25 mouse cellular contexts compared by ENCODE assay signal in the genomic region with DNA sequence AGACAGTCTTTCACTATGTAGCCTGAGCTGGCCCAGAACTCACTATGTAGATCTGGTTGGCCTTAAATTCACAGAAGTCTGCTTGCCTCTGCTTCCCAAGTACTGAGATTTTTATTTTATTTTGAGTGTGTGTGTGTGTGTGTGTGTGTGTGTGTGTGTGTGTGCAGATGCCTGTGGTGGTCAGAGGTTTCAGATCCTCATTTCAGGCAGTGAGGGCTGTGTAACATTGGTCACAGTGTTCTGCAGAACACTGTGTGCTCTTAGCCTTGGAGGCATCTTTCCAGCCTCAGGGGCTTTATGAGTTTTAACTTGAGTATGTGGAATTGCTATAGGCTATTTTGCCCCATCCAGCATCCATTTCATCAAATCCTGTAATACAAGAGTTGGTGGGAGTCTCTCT.
"Had no signal": no experiment of that assay in that cellular context is flagged by ENCODE, and none has a peak within 500 bp of the region (broad histone marks: within the 10 kb centered on the region; RNA-seq: fewer than 3 reads in every experiment).

No protein-coding gene starts in this region.

- H3K4me2 ChIP-seq: kidney, embryonic 15.5 days; limb, embryonic 13.5 days; liver, embryonic 12.5 days; liver, embryonic 15.5 days; lung, embryonic 15.5 days; midbrain, embryonic 13.5 days; neural tube, embryonic 13.5 days; stomach, embryonic 15.5 days had no signal

- ATAC-seq: intestine, postnatal 0 days; liver, embryonic 12.5 days; midbrain, embryonic 13.5 days; midbrain, embryonic 16.5 days had no signal

- H3K36me3 ChIP-seq: kidney, embryonic 15.5 days; limb, embryonic 10.5 days; limb, embryonic 13.5 days; liver, embryonic 12.5 days; liver, embryonic 15.5 days; lung, embryonic 15.5 days; midbrain, embryonic 10.5 days; midbrain, embryonic 13.5 days; neural tube, embryonic 13.5 days; stomach, embryonic 15.5 days had no signal

- H3K4me3 ChIP-seq: kidney, embryonic 15.5 days; limb, embryonic 10.5 days; limb, embryonic 13.5 days; liver, embryonic 12.5 days; liver, embryonic 15.5 days; lung, embryonic 15.5 days; megakaryocyte, embryonic 14.5 days; midbrain, embryonic 10.5 days; midbrain, embryonic 13.5 days; myocyte; neural tube, embryonic 13.5 days; stomach, embryonic 15.5 days had no signal

- H3K9me3 ChIP-seq: kidney, embryonic 15.5 days; limb, embryonic 10.5 days; liver, embryonic 12.5 days; liver, embryonic 15.5 days; lung, embryonic 15.5 days; midbrain, embryonic 10.5 days; midbrain, embryonic 13.5 days; neural tube, embryonic 13.5 days; stomach, embryonic 15.5 days had no signal

- H3K4me1 ChIP-seq: kidney, embryonic 15.5 days; limb, embryonic 10.5 days; limb, embryonic 13.5 days; lung, embryonic 15.5 days; megakaryocyte, embryonic 14.5 days; midbrain, embryonic 10.5 days; midbrain, embryonic 13.5 days; neural tube, embryonic 13.5 days; stomach, embryonic 15.5 days had no signal

- DNase-seq: kidney, adult 8-10 months; kidney, postnatal 10 days; kidney, postnatal 36 days; liver; lung, adult 18-20 months; lung, postnatal 10 days; lung, postnatal 36 days; retina, postnatal 1 day; right cerebral cortex, postnatal 25 days; spleen, adult 18-20 months; thymus, postnatal 25 days had no signal

- H3K27me3 ChIP-seq: kidney, embryonic 15.5 days; limb, embryonic 13.5 days; lung, embryonic 15.5 days; midbrain, embryonic 13.5 days; neural tube, embryonic 13.5 days; stomach, embryonic 15.5 days had no signal

- H3K27ac ChIP-seq: kidney, embryonic 15.5 days; limb, embryonic 10.5 days; limb, embryonic 13.5 days; liver, embryonic 12.5 days; liver, embryonic 15.5 days; lung, embryonic 15.5 days; midbrain, embryonic 10.5 days; midbrain, embryonic 13.5 days; neural tube, embryonic 13.5 days; stomach, embryonic 15.5 days had no signal

- H3K9ac ChIP-seq: kidney, embryonic 15.5 days; limb, embryonic 13.5 days; liver, embryonic 12.5 days; liver, embryonic 15.5 days; lung, embryonic 15.5 days; midbrain, embryonic 13.5 days; neural tube, embryonic 13.5 days; stomach, embryonic 15.5 days had no signal
